Mouse (Mus musculus) hindbrain, embryonic 14.5 days (tissue): ENCODE data around the gene Atg7. TPM values are rescaled to one million over a fixed set of nuclear protein-coding genes. Genes with fewer than 3 reads are reported as not detected.

Experiments
- ATAC-seq: fragments of 200-750 bp; cut with Nextera tagmentation; 2 replicates; pipeline ENCODE4 v1.8.0; 2017; ENCODE audit warnings: moderate number of reproducible peaks, mild to moderate bottlenecking, moderate TSS enrichment, moderate library complexity; ENCODE audit not compliant: low FRiP score
- DNase-seq: peaks from one replicate; pipeline ENCODE4 v3.0.0-alpha.2; 2015; ENCODE audit warnings: low spot score
- H3K27ac ChIP-seq: fragments of 300-500 bp; sonication (generic); 2 replicates; pipeline ENCODE4 v1.5.1; 2014; ENCODE audit warnings: mild to moderate bottlenecking, moderate library complexity
- H3K27me3 ChIP-seq: fragments of 300-500 bp; sonication (generic); 2 replicates; pipeline ENCODE4 v1.6.1; 2014; ENCODE audit warnings: mild to moderate bottlenecking, low read length, mixed read lengths; ENCODE audit not compliant: control insufficient read depth, insufficient read depth
- H3K36me3 ChIP-seq: fragments of 300-500 bp; sonication (generic); replicated peaks from 2 replicates; pipeline ENCODE4 v1.6.1; 2014; ENCODE audit not compliant: control insufficient read depth, insufficient read depth
- H3K4me1 ChIP-seq: fragments of 300-500 bp; sonication (generic); replicated peaks from 2 replicates; pipeline ENCODE4 v1.6.1; 2014; ENCODE audit warnings: antibody characterized with exemption, low read length, mixed read lengths; ENCODE audit not compliant: control insufficient read depth, insufficient read depth
- H3K4me2 ChIP-seq: fragments of 300-500 bp; sonication (generic); replicated peaks from 2 replicates; pipeline ENCODE4 v1.6.1; 2014; ENCODE audit warnings: mild to moderate bottlenecking, moderate library complexity
- H3K4me3 ChIP-seq: fragments of 300-500 bp; sonication (generic); replicated peaks from 2 replicates; pipeline ENCODE4 v1.5.1; 2014; ENCODE audit warnings: mild to moderate bottlenecking, low read length
- H3K9ac ChIP-seq: fragments of 300-500 bp; sonication (generic); 2 replicates; pipeline ENCODE4 v1.6.1; 2014
- H3K9me3 ChIP-seq: fragments of 300-500 bp; sonication (generic); 2 replicates; pipeline ENCODE4 v1.6.1; 2016; ENCODE audit warnings: low read length; ENCODE audit not compliant: control insufficient read depth
- WGBS: fragments of 180-500 bp; shearing (Covaris S2); extraction: QIAGEN DNeasy Blood & Tissue Kit; methylation state at CpG from one replicate; pipeline ENCODE4 v1.1.7; 2014; 5-methylcytosine and 5-hydroxymethylcytosine counted together
- polyA plus RNA-seq: library from polyadenylated mRNA; unstranded; fragments of >200 nt; fragmentation: Nextera tagmentation; extraction: Ambion mirVana; gene quantifications from 2 replicates; pipeline ENCODE4 v1.2.1, GENCODE M21; 2014

The Atg7 gene
- polyA plus RNA-seq, 1 experiment from 2014 or later, result 18.9 TPM

DNA sequence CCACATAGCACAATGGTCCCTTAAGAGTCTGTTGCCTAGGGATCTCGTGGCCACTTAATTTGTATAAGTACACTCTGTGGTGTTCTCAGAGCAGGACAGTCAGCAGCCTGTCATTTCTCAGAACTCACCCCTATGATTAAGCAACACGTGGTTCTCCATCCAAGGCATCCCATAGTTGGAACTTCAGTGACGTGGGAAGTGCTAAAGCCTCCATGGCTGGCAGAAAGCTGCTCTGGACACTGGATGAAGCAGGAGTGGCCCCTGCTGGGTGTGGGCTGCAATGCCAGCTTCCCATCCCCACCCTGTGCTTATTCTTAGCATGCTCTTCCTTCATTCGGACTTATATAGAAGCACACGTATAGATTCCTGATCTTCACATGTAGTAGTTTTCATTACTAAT is 55.7 kb downstream of the Atg7 start:
- no peaks in the 10 kb centered on the region; the same call in 1 of the 2 replicates for H3K36me3 ChIP-seq
- H3K9ac ChIP-seq, result no peak overlapping the region
- no peaks in the 10 kb centered on the region for H3K9me3 ChIP-seq
- no peaks in the 10 kb centered on the region for H3K27me3 ChIP-seq
- H3K4me2 ChIP-seq, result no peak overlapping the region
- ATAC-seq (no peak), DNase-seq (no peak)
- H3K4me1 ChIP-seq, result no peaks in the 10 kb centered on the region
- no peak overlapping the region for H3K27ac ChIP-seq
- 66% methylated on average over 5 of the region's 5 CpGs for WGBS
- no peak overlapping the region for H3K4me3 ChIP-seq

DNA sequence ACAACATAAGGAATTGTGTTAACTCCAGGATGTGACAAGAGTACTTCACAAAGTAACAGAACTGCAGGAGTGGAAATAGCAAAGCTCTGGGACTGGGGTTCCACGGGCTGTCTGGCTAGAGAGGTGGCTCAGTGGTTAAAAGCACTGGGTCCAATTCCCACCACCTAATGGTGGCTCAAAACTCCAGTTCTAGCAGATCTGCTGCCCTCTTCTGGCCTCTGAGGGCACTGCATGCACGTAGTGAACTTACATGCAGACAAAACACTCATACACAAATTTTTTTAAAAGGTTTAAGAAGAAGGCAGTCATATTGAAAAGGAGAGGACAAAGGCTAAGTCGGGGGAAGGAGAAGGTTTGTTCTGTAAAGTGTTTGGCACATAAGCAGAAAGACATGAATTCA is 57.8 kb downstream of the Atg7 start:
- no peaks in the 10 kb centered on the region for H3K9me3 ChIP-seq
- H3K4me3 ChIP-seq, result no peak overlapping the region
- no peaks in the 10 kb centered on the region for H3K4me1 ChIP-seq
- WGBS, result 86% methylated on average over 3 of the region's 3 CpGs
- H3K27ac ChIP-seq, result no peak overlapping the region
- H3K36me3 ChIP-seq, result no peaks in the 10 kb centered on the region; the same call in 1 of the 2 replicates
- H3K9ac ChIP-seq, result no peak overlapping the region
- DNase-seq (no peak), ATAC-seq (no peak)
- no peaks in the 10 kb centered on the region for H3K27me3 ChIP-seq
- H3K4me2 ChIP-seq, result no peak overlapping the region

DNA sequence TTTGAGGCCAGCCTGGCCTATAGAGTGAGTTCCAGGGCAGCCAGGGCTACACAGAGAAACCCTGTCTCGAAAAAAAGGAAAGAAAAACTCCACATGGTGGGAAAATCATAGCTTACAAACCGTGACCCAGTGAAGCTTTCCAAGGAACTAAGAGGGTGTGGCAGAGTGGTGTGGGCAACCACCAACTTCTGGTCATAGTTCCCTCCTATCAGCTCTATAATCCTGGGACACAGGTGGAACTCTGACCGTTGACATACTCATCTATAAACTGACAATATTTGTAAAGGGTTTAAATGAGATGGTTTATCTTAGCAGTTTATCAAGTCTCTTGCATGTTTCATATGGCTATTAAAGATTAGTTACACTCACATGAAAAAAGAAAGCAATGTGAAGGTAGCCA is 64.1 kb downstream of the Atg7 start:
- 86% methylated on average over 3 of the region's 3 CpGs for WGBS

DNA sequence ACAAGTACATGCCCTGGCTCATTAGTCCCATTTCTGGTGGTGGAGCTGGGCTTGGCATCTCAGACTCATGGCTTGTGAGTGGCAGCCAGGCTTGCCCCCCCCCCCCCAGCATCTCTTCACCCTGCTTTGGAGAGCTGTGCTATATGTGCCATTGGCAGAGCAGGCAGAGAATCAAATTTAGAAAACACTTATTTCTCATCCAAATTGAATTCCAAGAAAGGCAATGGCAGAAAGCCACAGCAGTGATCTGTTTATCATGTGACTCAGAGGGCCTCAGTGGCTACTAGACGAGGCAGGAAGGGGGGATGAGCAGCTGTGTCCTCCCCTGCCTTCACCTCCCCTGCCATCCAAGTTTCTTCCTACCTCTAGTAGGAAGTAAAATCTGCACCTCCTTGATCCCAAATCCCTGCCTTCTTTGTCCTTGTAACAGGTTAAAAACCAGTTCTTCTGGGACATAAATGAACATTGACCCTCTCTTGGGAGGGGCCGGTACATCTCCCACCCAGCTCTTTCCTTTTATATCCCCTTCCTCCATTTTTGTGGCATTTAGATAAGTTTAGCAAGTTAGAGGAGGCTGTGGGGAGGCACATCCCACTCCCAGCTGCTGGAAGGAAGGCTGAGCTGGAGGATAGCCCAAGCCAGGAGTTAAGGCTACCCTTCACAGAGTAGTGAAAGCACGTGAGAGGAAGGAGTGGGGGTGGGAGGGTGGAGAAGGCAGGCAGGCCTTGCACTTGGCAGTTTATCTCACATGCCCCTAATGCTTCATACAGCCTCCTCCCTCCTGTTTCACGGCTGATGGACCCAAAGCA is 69.5 kb downstream of the Atg7 start:
- H3K9ac ChIP-seq, result no peak overlapping the region
- WGBS, result 70% methylated on average over 4 of the region's 4 CpGs
- no peaks in the 10 kb centered on the region for H3K9me3 ChIP-seq
- DNase-seq (no peak), ATAC-seq (no peak)
- 0 out of 2 replicates have a peak overlapping the region, but pooled peaks have one; percentile 10 for H3K27ac ChIP-seq
- no peaks in the 10 kb centered on the region for H3K27me3 ChIP-seq
- peaks cover 12% of the 10 kb centered on the region for H3K4me1 ChIP-seq
- H3K4me3 ChIP-seq, result no peak overlapping the region
- no peak overlapping the region for H3K4me2 ChIP-seq
- H3K36me3 ChIP-seq, result no peaks in the 10 kb centered on the region

More for the DNA sequence above, 64.1 kb downstream of the Atg7 start:
- DNase-seq (no peak), ATAC-seq (no peak)
- H3K9ac ChIP-seq, result no peak overlapping the region
- no peaks in the 10 kb centered on the region for H3K9me3 ChIP-seq
- H3K27me3 ChIP-seq, result no peaks in the 10 kb centered on the region
- no peaks in the 10 kb centered on the region for H3K36me3 ChIP-seq
- no peak overlapping the region for H3K27ac ChIP-seq
- H3K4me2 ChIP-seq, result no peak overlapping the region
- no peaks in the 10 kb centered on the region for H3K4me1 ChIP-seq
- H3K4me3 ChIP-seq, result no peak overlapping the region

DNA sequence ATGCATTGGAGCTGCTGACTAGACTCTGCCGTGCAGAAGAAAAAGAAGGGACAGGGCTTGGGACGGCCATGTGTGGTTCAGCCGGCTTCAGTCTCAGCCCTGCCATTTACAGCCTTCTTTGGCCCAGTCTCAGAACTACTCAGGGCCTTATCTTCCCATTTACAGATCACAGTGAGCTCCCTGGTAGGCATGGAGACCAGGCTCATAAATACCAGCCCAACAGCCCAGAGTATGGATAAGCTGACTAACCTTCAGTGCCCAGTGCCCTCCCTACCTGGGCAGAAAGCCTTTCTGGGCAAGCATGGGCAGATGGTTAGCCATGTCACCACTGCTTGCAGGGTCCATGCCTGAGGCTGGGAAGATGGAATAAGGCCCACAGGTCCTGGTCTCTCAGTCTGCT is 70.6 kb downstream of the Atg7 start:
- no peaks in the 10 kb centered on the region for H3K27me3 ChIP-seq
- H3K4me1 ChIP-seq, result peaks cover 12% of the 10 kb centered on the region
- H3K4me2 ChIP-seq, result no peak overlapping the region
- WGBS, result 81% methylated on average over 3 of the region's 3 CpGs
- DNase-seq, result no peak
- no peak overlapping the region for H3K27ac ChIP-seq
- no peaks in the 10 kb centered on the region for H3K9me3 ChIP-seq
- H3K4me3 ChIP-seq, result no peak overlapping the region
- ATAC-seq, result no peak
- no peaks in the 10 kb centered on the region for H3K36me3 ChIP-seq
- H3K9ac ChIP-seq, result no peak overlapping the region

DNA sequence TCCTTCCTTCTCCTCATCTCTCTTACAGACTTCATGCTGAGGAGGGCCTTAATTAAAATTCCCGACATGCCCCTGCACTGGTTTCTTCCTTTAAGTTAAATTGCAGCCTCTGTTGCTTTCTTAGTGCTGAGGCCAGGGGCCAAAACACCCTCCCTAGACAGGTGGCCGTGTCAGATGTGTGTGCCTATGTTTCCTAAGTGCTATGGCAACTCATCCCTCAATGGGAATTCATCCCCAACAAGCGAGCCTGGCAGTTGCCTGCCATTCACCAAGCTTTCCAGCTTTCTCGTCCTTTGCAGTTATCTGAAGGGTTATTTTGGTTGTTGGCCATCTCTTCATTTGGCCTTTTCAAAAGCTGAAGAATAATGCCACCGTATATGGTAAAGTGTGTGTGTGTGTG is 71.8 kb downstream of the Atg7 start:
- H3K4me3 ChIP-seq, result no peak overlapping the region
- DNase-seq (no peak), ATAC-seq (no peak)
- no peaks in the 10 kb centered on the region for H3K9me3 ChIP-seq
- no peaks in the 10 kb centered on the region for H3K36me3 ChIP-seq
- H3K4me1 ChIP-seq, result peaks cover 16% of the 10 kb centered on the region
- no peak overlapping the region for H3K9ac ChIP-seq
- H3K27me3 ChIP-seq, result no peaks in the 10 kb centered on the region
- H3K4me2 ChIP-seq, result no peak overlapping the region
- WGBS, result 25% methylated on average over 5 of the region's 5 CpGs
- no peak overlapping the region for H3K27ac ChIP-seq

DNA sequence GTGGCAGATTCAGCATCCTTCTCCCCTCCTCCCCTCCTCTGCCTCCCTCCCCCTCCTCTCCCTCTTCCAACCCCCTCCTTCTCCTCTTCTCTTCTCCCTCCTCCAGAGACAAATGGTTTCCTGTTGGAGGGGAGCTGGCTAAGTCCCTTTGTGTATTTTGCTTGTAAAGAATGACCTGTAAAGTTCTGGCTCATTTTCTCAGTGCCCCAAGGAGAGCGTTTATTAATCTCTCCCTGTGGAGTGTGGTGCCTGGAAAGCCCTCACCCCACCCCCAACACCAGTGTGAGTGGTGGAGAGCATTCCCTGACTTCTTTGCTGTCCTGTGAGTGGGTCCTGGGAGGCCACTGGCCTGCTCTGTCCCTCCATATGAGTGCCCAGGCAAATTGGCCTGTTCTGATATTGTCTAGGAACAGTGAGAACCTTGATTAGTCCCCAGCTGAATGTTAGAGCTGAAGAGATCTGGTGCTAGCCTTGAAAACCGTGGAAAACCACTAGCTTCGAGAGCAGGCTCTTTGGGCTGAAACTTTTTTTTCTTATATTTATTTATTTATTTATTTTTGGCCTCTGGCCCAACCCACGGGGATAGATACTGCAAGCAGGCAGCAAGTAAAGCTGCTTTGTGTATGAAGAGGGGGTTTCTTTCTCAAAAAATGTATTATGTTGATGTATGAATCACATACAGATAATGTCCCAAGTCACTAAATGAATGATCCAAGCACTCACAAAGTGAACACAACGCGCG is 72.6 kb downstream of the Atg7 start:
- Histone ChIP-seq H3K9ac (no peak overlapping the region), H3K4me1 (peaks cover 16% of the 10 kb centered on the region), H3K27ac (0 out of 2 replicates have a peak overlapping the region, but pooled peaks have one; percentile 50), H3K27me3 (no peaks in the 10 kb centered on the region), H3K4me2 (no peak overlapping the region), H3K9me3 (no peaks in the 10 kb centered on the region), H3K4me3 (no peak overlapping the region), H3K36me3 (no peaks in the 10 kb centered on the region)
- DNase-seq (no peak), ATAC-seq (peak; percentile 31; the same call in 1 of the 2 replicates)
- 61% methylated on average over 7 of the region's 7 CpGs for WGBS

DNA sequence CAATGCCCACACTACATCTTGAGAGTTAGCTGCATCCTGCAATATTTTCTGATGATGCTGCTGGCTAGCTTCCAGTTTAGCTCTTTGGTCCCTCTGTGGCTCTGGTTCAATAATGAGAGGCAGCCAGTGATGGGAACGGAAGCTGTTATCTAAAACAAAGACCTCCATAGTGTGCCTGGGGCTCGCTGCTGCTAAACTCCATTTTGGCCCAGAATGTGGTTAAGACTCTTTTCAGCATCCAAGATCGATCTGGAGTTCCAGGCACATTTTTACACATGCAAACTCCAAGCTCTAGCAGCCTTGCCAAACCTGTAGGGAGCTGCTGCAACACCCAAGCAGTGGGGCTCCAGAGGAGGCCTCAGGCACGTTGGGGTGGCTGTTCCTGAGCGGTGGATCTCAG is 76.2 kb downstream of the Atg7 start:
- H3K27ac ChIP-seq, result peak overlapping the region; percentile 22
- no peak overlapping the region for H3K4me3 ChIP-seq
- no peak overlapping the region for H3K9ac ChIP-seq
- DNase-seq, result peak; percentile 55
- H3K4me1 ChIP-seq, result peaks cover 16% of the 10 kb centered on the region
- H3K4me2 ChIP-seq, result no peak overlapping the region
- no peaks in the 10 kb centered on the region for H3K36me3 ChIP-seq
- WGBS, result 56% methylated on average over 5 of the region's 5 CpGs
- H3K9me3 ChIP-seq, result no peaks in the 10 kb centered on the region
- no peak for ATAC-seq
- H3K27me3 ChIP-seq, result no peaks in the 10 kb centered on the region

DNA sequence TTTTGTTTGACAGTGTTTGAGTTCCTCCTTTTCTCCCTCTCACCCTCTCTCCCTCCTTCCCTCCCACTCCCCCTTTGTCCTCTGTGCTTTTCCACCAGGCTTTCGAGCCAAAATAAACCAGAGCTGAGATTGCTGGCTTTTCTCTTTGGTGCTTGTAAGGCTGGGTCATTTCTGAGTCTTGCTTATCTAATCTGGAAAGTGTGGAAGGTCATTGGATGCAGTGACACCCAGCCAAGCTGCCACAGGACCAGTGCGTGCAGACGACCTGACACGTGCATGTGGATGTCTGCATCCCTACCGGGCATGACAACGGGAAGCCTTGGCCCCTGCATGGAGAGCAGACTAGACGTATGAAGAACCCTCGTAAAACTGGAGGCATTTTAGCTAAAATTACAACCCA is 76.8 kb downstream of the Atg7 start:
- no peaks in the 10 kb centered on the region for H3K36me3 ChIP-seq
- WGBS, result 80% methylated on average over 8 of the region's 8 CpGs
- no peak overlapping the region for H3K4me3 ChIP-seq
- H3K4me2 ChIP-seq, result no peak overlapping the region
- DNase-seq (no peak), ATAC-seq (no peak)
- no peaks in the 10 kb centered on the region for H3K9me3 ChIP-seq
- H3K4me1 ChIP-seq, result peaks cover 14% of the 10 kb centered on the region; the same call in 1 of the 2 replicates
- no peaks in the 10 kb centered on the region for H3K27me3 ChIP-seq
- H3K9ac ChIP-seq, result no peak overlapping the region
- peak overlapping the region; percentile 22 for H3K27ac ChIP-seq
